Mouse (Mus musculus) erythroblast, embryonic 14.5 days (primary cell): Measurements from ENCODE around the gene Rsad1.

ENCODE experiments used
- GATA1 ChIP-seq: IDR thresholded peaks from 2 replicates; pipeline ENCODE4 v1.6.1; 2012; ENCODE audit warnings: low read length, inconsistent platforms, mixed read lengths
- TAL1 ChIP-seq: IDR thresholded peaks from 3 replicates; pipeline ENCODE4 v1.6.1; 2012; ENCODE audit warnings: low read length, inconsistent platforms, mixed read lengths

GRCm38 (mm10) chr11:94596311-94596852, 47.3 kb upstream of the Rsad1 start:
- no peak for TF ChIP-seq TAL1
- TF ChIP-seq GATA1: no peak
